Mouse (Mus musculus) embryo, embryonic 9.5 days (tissue): ENCODE measurements around the gene Lim2.

Source experiments
- DNase-seq: peaks from one replicate; pipeline ENCODE4 v3.0.0-alpha.2; 2017; ENCODE audit errors: extremely low spot score

The Lim2 gene

GRCm38 (mm10) chr7:43427406-43427805, at the start of gene Lim2:
TSS of gene Lim2 (plus strand) at chr7:43427670.
- no peak for DNase-seq

- peak; percentile 27 for DNase-seq
These were observed 49.2 kb upstream of the Lim2 start for GRCm38 (mm10) chr7:43378226-43378625.

- DNase-seq = no peak
These were observed 34.9 kb upstream of the Lim2 start for GRCm38 (mm10) chr7:43392349-43393121.

GRCm38 (mm10) chr7:43399501-43399900, 28.0 kb upstream of the Lim2 start:
- no peak for DNase-seq

GRCm38 (mm10) chr7:43402718-43403117, 24.8 kb upstream of the Lim2 start:
- no peak for DNase-seq

GRCm38 (mm10) chr7:43407573-43407972, 19.9 kb upstream of the Lim2 start:
- no peak for DNase-seq

GRCm38 (mm10) chr7:43408131-43408553, 19.3 kb upstream of the Lim2 start, which contains the start of gene Siglecg:
TSS of gene Siglecg (plus strand) at chr7:43408204.
- DNase-seq = no peak

- no peak for DNase-seq
These were observed 18.4 kb upstream of the Lim2 start for GRCm38 (mm10) chr7:43409084-43409483.

GRCm38 (mm10) chr7:43411724-43412123, 15.7 kb upstream of the Lim2 start:
- peak; percentile 36 for DNase-seq

GRCm38 (mm10) chr7:43417298-43417697, 10.2 kb upstream of the Lim2 start:
- no peak for DNase-seq

GRCm38 (mm10) chr7:43422995-43423617, 4.4 kb upstream of the Lim2 start:
- DNase-seq = peak; percentile 82

- DNase-seq = no peak
These were observed 3.4 kb upstream of the Lim2 start for GRCm38 (mm10) chr7:43423991-43424625.

GRCm38 (mm10) chr7:43429500-43429899, 2.0 kb downstream of the Lim2 start:
- no peak for DNase-seq

GRCm38 (mm10) chr7:43432891-43433290, 5.4 kb downstream of the Lim2 start:
- no peak for DNase-seq

- no peak for DNase-seq
These were observed 7.2 kb downstream of the Lim2 start for GRCm38 (mm10) chr7:43434676-43435075.

GRCm38 (mm10) chr7:43436341-43437255, 9.1 kb downstream of the Lim2 start, which contains the start of gene Nkg7:
TSS of gene Nkg7 (plus strand) at chr7:43437073.
- no peak for DNase-seq

- no peak for DNase-seq
These were observed 11.1 kb downstream of the Lim2 start for GRCm38 (mm10) chr7:43438611-43439010.

- no peak for DNase-seq
These were observed 13.0 kb downstream of the Lim2 start, which contains the start of gene Cldnd2 for GRCm38 (mm10) chr7:43440482-43440881. TSS of gene Cldnd2 (plus strand) at chr7:43440782.

GRCm38 (mm10) chr7:43441071-43441470, 13.6 kb downstream of the Lim2 start:
- no peak for DNase-seq

GRCm38 (mm10) chr7:43442684-43443083, 15.2 kb downstream of the Lim2 start:
- no peak for DNase-seq

GRCm38 (mm10) chr7:43443126-43443916, 15.9 kb downstream of the Lim2 start:
- DNase-seq = peak; percentile 79
